ENCODE assay signal across 17 mouse cellular contexts in the genomic region with DNA sequence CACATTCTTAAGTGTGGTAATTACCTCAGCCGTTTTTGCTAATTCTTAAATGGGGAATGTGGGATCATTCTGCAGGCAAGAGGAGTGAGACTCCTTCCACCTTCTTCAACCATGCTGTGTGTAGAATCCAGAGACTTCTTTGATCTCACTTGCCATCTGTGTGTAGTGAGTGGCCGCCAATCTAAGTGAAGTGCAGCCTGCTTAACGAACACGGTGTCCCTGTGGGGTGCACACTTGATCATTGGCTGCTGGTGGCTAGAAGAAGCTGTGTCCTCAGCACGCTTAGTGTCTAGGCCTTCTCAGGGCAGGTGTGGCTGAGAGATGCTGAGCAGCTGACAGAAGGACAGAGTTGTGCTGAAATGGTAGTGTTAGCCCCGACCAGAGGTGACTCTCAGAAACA.
"Had no signal": no experiment of that assay in that cellular context is flagged by ENCODE, and none has a peak within 500 bp of the region (broad histone marks: within the 10 kb centered on the region; RNA-seq: fewer than 3 reads in every experiment).

No protein-coding gene starts in this region.

- H3K27me3 ChIP-seq: midbrain, embryonic 13.5 days; neural tube, embryonic 12.5 days; stomach, embryonic 15.5 days had no signal

- H3K36me3 ChIP-seq: lung, embryonic 15.5 days; midbrain, embryonic 13.5 days; midbrain, embryonic 15.5 days; neural tube, embryonic 12.5 days; stomach, embryonic 15.5 days had no signal

- H3K9ac ChIP-seq: liver, postnatal 0 days; lung, embryonic 15.5 days; midbrain, embryonic 13.5 days; midbrain, embryonic 15.5 days; neural tube, embryonic 12.5 days; stomach, embryonic 15.5 days had no signal

- H3K9me3 ChIP-seq: lung, embryonic 15.5 days; midbrain, embryonic 13.5 days; midbrain, embryonic 15.5 days; neural tube, embryonic 12.5 days; stomach, embryonic 15.5 days had no signal

- H3K27ac ChIP-seq: lung, embryonic 15.5 days; macrophage; midbrain, embryonic 13.5 days; midbrain, embryonic 15.5 days; neural tube, embryonic 12.5 days; stomach, embryonic 15.5 days; stomach, postnatal 0 days had no signal

- H3K4me3 ChIP-seq: lung, embryonic 15.5 days; midbrain, embryonic 13.5 days; midbrain, embryonic 15.5 days; neural tube, embryonic 12.5 days; stomach, embryonic 15.5 days had no signal

- H3K4me1 ChIP-seq: lung, embryonic 15.5 days; stomach, embryonic 15.5 days had no signal

- DNase-seq: liver, postnatal 0 days; lung, adult 2 months; lung, postnatal 14 days; lung, postnatal 36 days; right cerebral cortex, postnatal 14 days; thymus, adult 2 months; thymus, postnatal 25 days; thymus, postnatal 4 days had no signal

- H3K4me2 ChIP-seq: lung, embryonic 15.5 days; midbrain, embryonic 11.5 days; midbrain, embryonic 13.5 days; midbrain, embryonic 15.5 days; neural tube, embryonic 12.5 days; stomach, embryonic 15.5 days had no signal

- ATAC-seq: liver, postnatal 0 days; lung, postnatal 0 days; midbrain, embryonic 13.5 days; midbrain, embryonic 15.5 days had no signal
